Mouse (Mus musculus) spleen, postnatal 14 days (tissue): Measurements from ENCODE around the gene Lhx5.

Experiments used
- DNase-seq, 2 experiments: peaks; one replicate each; pipeline ENCODE4 v3.0.0; 2021 to 2022; ENCODE audit warnings: low spot score in 2 of 2

The Lhx5 gene

DNA sequence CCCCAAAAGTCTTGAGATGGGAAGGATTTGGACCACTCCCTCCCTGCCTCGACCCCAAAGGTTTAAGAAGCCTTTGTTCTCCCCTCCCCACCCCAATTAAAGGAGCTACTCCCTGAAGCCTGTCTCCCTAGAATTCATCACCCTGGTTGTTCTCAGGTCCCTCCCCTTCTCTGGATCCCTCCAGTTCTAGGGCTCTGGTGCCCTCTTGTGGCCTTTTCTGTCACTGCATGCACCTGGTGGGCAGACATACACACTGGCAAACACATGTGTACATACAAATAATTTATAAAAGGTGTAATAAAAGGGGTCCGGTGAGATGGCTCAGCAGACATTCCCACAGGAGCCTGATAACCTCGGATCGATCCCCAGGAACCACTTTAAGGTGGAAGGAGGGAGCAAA is 32.8 kb downstream of the Lhx5 start:
- peak in 1 of 2 experiments; percentile 24 for DNase-seq

DNA sequence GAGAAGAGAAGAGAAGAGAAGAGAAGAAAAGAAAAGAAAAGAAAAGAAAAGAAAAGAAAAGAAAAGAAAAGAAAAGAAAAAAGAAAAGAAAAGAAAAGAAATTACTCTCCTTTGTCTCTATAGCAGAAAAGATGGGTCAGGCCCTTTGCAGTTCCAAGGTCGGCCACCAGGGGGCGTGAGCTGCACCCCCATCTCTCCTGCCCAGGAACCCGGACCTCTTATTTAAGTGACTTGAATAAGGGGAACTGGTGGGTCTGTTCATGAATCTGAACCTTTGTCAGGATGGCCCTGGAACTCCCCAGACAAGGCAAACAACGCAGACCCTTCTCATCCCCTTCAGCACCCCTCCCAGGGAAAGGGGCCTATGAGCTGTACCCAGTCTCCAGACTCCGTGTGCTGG is 33.6 kb downstream of the Lhx5 start:
- peak; percentile 33 to 61 for DNase-seq

DNA sequence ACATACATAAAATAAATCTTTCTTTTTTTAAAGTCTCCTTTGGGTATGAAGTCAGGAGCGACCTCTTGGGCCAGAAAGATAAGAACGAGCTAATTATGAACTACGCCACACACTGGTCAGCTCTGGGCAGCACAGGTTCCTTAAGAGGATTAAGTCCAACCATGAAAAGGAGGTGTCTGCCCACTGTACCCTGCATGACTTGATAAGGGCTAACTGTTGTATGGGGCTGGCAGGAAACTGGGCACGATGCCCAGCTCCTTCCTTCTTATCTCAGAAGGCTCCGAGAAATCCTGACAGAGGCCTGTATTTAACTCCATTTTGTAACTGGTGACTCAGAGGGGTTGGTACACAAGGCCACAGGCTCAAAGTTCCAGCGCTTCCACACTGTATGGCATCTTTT is 34.4 kb downstream of the Lhx5 start:
- peak; percentile 44 to 48 for DNase-seq

DNA sequence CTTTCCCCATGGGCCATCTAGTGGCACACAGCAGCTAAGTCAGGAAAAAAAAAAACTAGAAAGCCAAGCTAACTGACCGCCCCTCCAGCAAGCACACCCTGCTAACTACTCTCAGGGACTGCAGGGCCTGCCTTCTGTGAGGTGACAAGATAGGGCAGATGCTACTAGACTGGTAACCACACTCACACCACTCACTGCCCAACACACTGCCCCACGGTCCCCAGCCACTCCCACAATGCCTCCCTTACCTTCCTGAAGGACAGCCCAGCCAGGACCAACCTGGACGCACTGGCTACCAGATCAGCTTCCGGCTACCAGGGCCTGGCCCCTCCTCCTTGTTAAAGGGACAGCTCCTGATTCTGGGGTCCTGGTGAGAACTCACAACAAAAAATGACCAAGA is 35.5 kb downstream of the Lhx5 start:
- DNase-seq: no peak

DNA sequence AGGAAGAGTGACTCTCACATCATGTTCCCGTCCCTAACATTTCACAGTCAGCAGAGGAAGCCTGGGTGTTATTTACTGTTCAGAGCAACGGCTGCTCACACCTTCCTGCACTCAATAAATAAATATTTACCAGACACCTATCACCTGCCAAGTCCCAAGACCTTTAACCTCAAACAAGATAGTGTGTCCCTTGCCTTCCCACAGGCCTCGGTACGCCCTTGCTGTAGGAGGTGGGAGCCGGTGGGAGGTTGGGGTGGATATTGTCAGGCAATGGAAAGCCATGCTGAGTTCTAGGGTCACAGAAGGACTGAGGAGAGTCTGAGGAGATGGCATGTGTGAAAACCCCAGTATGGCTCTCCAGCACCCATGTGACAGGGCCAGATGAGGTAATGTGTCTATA is 36.8 kb downstream of the Lhx5 start:
- no peak for DNase-seq

DNA sequence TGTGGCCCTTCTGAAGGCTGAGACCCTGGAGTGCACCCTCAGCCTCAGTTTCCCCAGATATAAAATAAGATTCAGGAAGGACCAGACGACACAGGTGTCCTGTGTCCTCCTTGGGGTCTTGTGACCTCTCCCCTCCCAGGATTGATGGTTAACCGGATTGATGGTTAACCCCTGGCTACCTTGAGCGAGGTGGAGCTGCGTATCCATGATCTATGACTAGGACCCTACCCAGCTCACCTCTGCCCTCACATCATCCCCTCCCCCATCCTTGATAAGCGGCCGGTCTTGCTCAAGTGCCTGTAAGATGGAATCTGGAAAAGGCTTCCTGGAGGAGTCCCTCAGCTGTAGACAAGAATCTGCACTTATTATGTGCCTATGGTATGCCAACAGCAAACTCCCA is 37.3 kb downstream of the Lhx5 start:
- no peak for DNase-seq

DNA sequence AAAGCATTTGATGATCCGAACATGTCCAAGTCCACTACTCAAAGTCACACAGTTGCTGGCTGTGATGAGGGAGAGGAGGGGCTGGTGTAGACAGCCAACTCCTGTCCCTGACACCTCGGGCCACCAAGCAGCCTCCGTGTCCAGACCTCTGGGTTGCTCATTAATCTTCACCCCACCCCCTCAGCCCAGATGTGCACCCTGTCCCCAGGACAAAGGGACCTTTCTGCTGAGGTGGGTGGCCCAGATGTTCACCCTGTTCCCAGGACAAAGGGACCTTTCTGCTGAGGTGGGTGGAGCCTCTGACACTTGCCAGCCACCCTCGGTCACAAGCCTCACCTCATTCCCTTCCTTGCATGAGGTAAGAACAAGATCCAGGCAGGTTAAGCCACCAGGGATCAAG is 40.0 kb downstream of the Lhx5 start:
- no peak for DNase-seq

DNA sequence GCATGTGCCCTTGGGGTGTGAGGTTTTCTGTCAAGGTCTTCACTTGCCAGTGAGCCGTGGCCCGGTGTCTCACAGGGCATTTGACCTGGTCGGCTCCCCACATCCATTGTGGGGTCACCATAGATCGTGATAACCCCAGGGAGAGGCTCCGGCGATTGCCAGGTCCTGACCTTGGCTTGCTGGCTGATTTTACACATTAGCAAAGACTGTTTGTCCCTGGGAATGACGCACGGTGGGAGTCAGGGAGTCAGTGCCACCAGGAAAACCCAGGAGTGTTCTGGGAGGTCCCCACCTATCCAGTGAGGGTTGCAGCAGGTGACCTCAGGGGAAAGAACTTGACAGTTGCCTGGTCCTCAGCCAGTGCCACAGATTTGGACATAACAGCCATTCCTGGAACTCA is 41.3 kb downstream of the Lhx5 start, which contains the start of gene Sdsl:
Gene Sdsl (minus strand): TSS at position 41 of the 400 bp plus-strand sequence.
- DNase-seq: no peak

DNA sequence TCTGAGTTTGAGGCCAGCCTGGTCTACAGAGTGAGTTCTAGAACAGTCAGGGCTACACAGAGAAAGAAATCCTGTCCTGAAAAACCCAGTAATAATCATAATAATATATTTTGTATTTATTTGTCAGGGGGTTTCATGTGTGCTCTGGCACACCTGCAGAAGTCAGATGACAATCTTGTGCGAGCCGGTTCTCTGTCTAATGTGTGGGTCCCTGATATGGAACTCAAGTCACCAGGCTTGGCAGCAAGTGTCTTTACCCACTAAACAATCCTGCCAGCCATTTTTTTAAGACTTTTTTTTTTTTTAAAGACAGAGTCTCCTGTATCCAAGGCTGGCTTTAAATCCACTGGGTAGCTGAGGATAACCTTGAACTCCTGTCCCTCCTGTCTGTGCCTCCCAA is 41.9 kb downstream of the Lhx5 start:
- no peak for DNase-seq

DNA sequence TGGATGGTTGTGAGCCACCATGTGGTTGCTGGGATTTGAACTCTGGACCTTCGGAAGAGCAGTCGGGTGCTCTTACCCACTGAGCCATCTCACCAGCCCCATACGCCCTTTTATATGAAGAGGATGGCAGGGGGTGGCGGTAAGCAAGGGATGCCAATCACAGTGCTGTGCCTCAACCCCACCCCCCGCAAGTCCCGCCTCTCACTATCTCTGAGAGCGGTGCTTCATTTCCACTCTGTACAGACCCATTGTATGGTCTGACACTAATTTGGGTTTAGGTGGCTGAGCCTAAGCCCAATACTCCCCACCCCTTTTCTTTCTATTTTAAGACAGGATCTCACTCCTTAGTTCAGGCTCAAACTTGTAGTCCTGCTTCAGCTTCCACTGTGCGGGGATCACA is 44.4 kb downstream of the Lhx5 start:
- no peak for DNase-seq

DNA sequence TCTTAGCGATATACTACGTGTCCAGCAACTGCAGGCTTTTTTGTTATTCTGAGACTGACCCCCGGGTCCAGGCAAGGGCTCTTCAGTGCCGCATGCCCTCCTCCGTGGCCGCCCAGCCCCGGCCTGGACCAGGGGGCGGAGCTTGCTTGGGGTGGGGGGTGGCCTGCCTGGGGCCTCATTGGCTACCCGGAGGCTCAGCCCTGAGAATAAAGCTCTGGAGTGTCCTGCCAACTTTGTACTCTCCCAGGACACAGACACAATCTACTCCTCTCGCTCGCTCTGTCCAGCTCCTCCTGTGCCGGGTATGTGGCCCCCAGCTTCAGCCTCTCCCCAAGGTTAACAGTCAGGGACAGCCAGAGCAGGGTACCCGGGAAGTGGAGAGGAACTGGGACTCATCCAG is 44.8 kb downstream of the Lhx5 start, which contains the start of gene Sds:
Gene Sds (plus strand): TSS at position 231 of the 400 bp plus-strand sequence.
- no peak for DNase-seq

DNA sequence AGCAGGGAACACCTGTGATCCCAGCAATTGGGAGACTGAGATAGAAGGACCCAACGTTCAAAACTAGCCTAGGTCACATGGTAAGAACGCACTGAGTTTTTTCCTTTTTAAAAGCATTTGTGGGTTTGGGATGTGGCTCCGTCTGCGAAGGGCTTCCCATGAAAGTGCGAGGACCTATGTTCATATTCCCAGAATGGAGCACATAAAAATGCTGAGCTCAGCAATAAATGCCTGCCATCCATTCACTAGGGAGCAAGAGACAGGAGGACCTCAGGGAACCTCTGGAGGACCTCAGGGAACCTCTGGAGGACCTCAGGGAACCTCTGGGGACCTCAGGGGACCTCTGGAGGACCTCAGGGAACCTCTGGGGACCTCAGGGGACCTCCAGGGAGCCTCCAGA is 46.5 kb downstream of the Lhx5 start:
- no peak for DNase-seq

DNA sequence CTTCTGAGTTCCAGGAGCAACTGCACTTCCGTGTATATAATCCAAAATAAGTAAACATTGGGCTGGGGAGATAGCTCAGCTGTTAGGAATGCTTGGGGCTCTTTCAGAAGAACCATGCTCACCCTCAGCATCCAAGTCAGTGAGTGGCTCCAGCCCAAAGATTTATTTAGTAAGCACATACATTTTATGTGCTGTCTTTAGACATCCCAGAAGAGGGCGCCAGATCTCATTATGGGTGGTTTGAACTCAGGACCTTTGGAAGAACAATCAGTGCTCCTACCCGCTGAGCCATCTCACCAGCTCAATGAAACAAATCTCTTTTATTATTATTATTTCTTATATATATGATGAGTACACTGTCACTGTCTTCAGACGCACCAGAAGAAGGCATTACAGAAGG is 48.0 kb downstream of the Lhx5 start:
- DNase-seq: no peak

DNA sequence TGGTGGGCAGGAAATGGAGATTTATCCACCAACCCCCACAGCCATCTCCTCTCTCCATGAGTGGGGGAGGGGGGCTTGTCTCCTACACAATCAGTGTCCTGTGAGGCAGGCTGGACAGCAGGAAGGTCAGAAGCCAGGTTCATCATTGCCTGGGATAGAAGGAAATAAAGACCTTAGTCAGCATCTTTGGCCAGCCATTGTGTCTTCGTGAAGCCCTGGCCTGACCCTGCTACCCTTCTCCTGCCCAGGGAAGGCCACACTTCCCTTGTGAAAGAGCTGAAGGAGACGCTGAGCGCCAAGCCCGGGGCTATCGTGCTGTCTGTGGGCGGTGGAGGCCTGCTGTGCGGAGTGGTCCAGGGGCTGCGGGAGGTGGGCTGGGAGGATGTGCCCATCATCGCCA is 49.7 kb downstream of the Lhx5 start:
- DNase-seq: no peak

DNA sequence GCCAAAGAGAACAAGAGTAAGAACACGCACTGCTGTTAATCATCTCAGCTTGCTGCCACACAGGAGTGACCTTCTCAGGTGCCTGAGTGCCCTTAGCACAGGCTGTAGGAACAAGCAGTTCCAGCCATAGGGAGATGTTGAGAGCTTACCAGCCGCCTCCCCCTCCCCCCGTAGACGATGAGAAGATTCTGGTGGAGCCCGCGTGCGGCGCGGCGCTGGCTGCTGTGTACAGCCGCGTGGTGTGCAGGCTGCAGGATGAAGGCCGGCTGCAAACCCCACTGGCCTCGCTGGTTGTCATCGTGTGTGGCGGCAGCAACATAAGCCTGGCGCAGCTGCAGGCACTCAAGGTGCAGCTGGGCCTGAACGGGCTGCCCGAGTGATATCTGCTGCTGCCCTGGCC is 51.9 kb downstream of the Lhx5 start:
- DNase-seq: no peak

DNA sequence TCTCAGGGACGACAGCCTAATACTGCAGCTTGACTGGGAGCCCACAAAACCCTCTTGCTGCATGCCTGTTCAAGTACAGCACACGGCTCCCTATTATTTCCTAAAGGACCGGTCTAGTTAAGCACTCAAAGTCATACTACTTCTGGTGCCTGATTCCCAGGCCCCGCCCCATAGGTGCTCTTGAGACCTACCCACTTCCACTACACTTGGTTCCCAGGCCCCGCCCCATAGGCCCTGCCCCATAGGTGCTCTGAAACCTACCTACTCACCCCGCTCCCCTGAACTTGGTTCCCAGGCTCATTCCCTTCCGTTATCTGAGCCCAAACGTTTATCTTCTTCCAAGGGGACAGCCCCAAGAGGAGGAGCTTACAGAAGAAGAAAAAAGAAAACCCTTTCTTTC is 56.3 kb downstream of the Lhx5 start:
- no peak for DNase-seq

DNA sequence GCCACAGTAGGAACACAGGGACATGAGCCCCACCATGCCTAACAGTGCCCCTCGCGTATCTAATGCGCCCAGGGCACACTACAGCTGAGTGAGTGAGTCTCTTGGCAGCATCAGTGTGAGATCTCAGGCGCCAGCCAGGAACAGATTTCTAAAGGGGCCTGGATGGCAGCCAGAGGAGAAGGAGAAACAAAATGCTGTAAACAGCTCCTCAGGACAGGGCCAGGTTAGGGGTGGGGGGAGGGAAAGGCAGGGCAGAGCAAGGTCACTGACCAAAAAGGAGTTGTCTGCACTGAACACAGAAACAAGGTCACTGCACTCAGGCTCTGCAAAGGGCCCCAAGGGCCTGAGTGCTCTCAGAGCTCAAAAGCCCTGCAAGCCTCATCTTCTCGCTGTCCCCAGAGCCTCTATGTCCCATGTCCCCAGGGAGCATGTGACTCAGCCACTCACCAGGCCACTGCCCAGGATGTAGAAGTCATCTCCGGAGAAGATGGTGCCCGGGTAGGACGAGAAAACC is 59.2 kb downstream of the Lhx5 start:
- no peak for DNase-seq
